Comparison of ENCODE assay signal across 7 mouse cellular contexts in genomic region chr5:26904324-26905041, GRCm38 (mm10).
A peak's percentile ranks its signal among the peaks of the same experiment; 100 is the strongest.
DNase-seq lines count a peak whose midpoint lies in the region; ATAC-seq lines count a peak whose summit lies in the region.

No protein-coding gene starts in this region.

- peak; percentile 4 for DNase-seq in adrenal gland, postnatal 25 days
- DNase-seq in cerebellum, postnatal 4 days (ENCODE audit: low spot score in 2 of 2), result peak; percentile 29 to 56
- peak; percentile 9 for DNase-seq in gastrocnemius, postnatal 25 days
- DNase-seq in layer of hippocampus, adult 11-12 months (ENCODE audit: low spot score), result peak; percentile 41
- DNase-seq in liver, embryonic 13.5 days, result no peak
- DNase-seq in ovary, postnatal 14 days (ENCODE audit: low spot score), result peak; percentile 3
- no peak for DNase-seq in urinary bladder, adult 2 months (ENCODE audit: low spot score)

- no peak overlapping the region for H3K27ac ChIP-seq in liver, embryonic 13.5 days

- no peaks in the 10 kb centered on the region for H3K36me3 ChIP-seq in liver, embryonic 13.5 days

- peaks cover 12% of the 10 kb centered on the region; the same call in 1 of the 2 replicates for H3K27me3 ChIP-seq in liver, embryonic 13.5 days

- WGBS in liver, embryonic 13.5 days (ENCODE audit: insufficient replicate concordance), result 3% methylated on average over 29 of the region's 32 CpGs

- ATAC-seq in liver, embryonic 13.5 days (ENCODE audit: low read depth), result peak; percentile 18; the same call in 1 of the 2 replicates

- H3K9me3 ChIP-seq in liver, embryonic 13.5 days (replicated peaks), result no peaks in the 10 kb centered on the region

- H3K4me1 ChIP-seq in liver, embryonic 13.5 days (replicated peaks), result no peaks in the 10 kb centered on the region

- no peak overlapping the region for H3K9ac ChIP-seq in liver, embryonic 13.5 days

- peak overlapping the region; percentile 38 for H3K4me2 ChIP-seq in liver, embryonic 13.5 days

- 0 out of 2 replicates have a peak overlapping the region, but pooled peaks have one; percentile 2 for H3K4me3 ChIP-seq in liver, embryonic 13.5 days (replicated peaks)

Comparison
In these comparisons a context has a peak if more than half of its experiments do, and no peak if none do; other contexts are left out.
1. DNase-seq: peak in adrenal gland, postnatal 25 days (single experiment), cerebellum, postnatal 4 days (2 of 2), gastrocnemius, postnatal 25 days (single experiment), layer of hippocampus, adult 11-12 months (single experiment) and ovary, postnatal 14 days (single experiment); none in liver, embryonic 13.5 days (single experiment) and urinary bladder, adult 2 months (single experiment).